In genomic region chr10:94036375-94036758, GRCm38 (mm10) we compare ENCODE assay signal across 8 mouse cellular contexts. TPM values are rescaled to one million over a fixed set of nuclear protein-coding genes. Genes with fewer than 3 reads are reported as not detected.
DNase-seq lines count a peak whose midpoint lies in the region; ATAC-seq and TF ChIP-seq lines count a peak whose summit lies in the region.

No protein-coding gene starts in this region.

- H3K36me3 ChIP-seq in lung, embryonic 15.5 days: no peaks in the 10 kb centered on the region
- no peaks in the 10 kb centered on the region for H3K36me3 ChIP-seq in forebrain, embryonic 14.5 days (ENCODE audit: control insufficient read depth, insufficient read depth, low read length)
- H3K36me3 ChIP-seq in liver, embryonic 15.5 days (replicated peaks): no peaks in the 10 kb centered on the region

- no peak for TF ChIP-seq CTCF in bone marrow macrophage, adult 2 months (IDR thresholded peaks at IDR 0.05; ENCODE audit: low read depth, low read length)

- peak overlapping the region; percentile 27 for H3K27ac ChIP-seq in lung, embryonic 15.5 days
- peak overlapping the region; percentile 67 for H3K27ac ChIP-seq in bone marrow macrophage, adult 2 months (ENCODE audit: insufficient read depth, low read depth, low read length)
- H3K27ac ChIP-seq in forebrain, embryonic 14.5 days (ENCODE audit: low read depth, low read length): peak overlapping the region; percentile 39; the same call in 1 of the 2 replicates
- peak overlapping the region; percentile 84 for H3K27ac ChIP-seq in liver, embryonic 15.5 days (replicated peaks)

- H3K27me3 ChIP-seq in lung, embryonic 15.5 days: no peaks in the 10 kb centered on the region
- H3K27me3 ChIP-seq in forebrain, embryonic 14.5 days (replicated peaks; ENCODE audit: control insufficient read depth, insufficient read depth, low read length): no peaks in the 10 kb centered on the region
- no peaks in the 10 kb centered on the region for H3K27me3 ChIP-seq in liver, embryonic 15.5 days

- peak overlapping the region; percentile 86 for H3K9ac ChIP-seq in lung, embryonic 15.5 days
- peak overlapping the region; percentile 76 for H3K9ac ChIP-seq in forebrain, embryonic 14.5 days (ENCODE audit: low read length)
- H3K9ac ChIP-seq in liver, embryonic 15.5 days: peak overlapping the region; percentile 81

- no peak; the same call in 1 of the 2 replicates for ATAC-seq in lung, embryonic 15.5 days (ENCODE audit: borderline replicate concordance, extremely low read depth, low FRiP score, low TSS enrichment)
- no peak; the same call in 1 of the 2 replicates for ATAC-seq in forebrain, embryonic 14.5 days
- peak; percentile 9 for ATAC-seq in liver, embryonic 15.5 days (ENCODE audit: insufficient read depth)

- H3K4me3 ChIP-seq in lung, embryonic 15.5 days: peak overlapping the region; percentile 79
- peak overlapping the region; percentile 98 for H3K4me3 ChIP-seq in bone marrow macrophage, adult 2 months (ENCODE audit: insufficient read depth, low read length)
- peak overlapping the region; percentile 89 for H3K4me3 ChIP-seq in forebrain, embryonic 14.5 days (ENCODE audit: low read depth, low read length)
- peak overlapping the region; percentile 72 for H3K4me3 ChIP-seq in liver, embryonic 15.5 days (replicated peaks)

- peaks cover 23% of the 10 kb centered on the region for H3K4me1 ChIP-seq in lung, embryonic 15.5 days
- peaks cover 24% of the 10 kb centered on the region for H3K4me1 ChIP-seq in bone marrow macrophage, adult 2 months (ENCODE audit: control insufficient read depth, insufficient read depth, low read length)
- peaks cover 18% of the 10 kb centered on the region for H3K4me1 ChIP-seq in forebrain, embryonic 14.5 days (ENCODE audit: control insufficient read depth, insufficient read depth, low read length)
- H3K4me1 ChIP-seq in liver, embryonic 15.5 days (replicated peaks): peaks cover 35% of the 10 kb centered on the region

- H3K9me3 ChIP-seq in lung, embryonic 15.5 days: no peaks in the 10 kb centered on the region
- no peaks in the 10 kb centered on the region for H3K9me3 ChIP-seq in forebrain, embryonic 14.5 days (replicated peaks; ENCODE audit: control insufficient read depth, low read length)
- no peaks in the 10 kb centered on the region for H3K9me3 ChIP-seq in liver, embryonic 15.5 days (replicated peaks)

- DNase-seq in lung, postnatal 4 days: no peak
- peak; percentile 56 for DNase-seq in forebrain, embryonic 14.5 days (ENCODE audit: low spot score)
- no peak for DNase-seq in adrenal gland, postnatal 10 days
- no peak for DNase-seq in frontal cortex, postnatal 25 days (ENCODE audit: low spot score in 2 of 2)
- DNase-seq in lung, postnatal 10 days: no peak

- peak overlapping the region; percentile 78 for H3K4me2 ChIP-seq in lung, embryonic 15.5 days
- H3K4me2 ChIP-seq in forebrain, embryonic 14.5 days (ENCODE audit: low read length): peak overlapping the region; percentile 85
- H3K4me2 ChIP-seq in liver, embryonic 15.5 days: peak overlapping the region; percentile 69

- WGBS in lung, embryonic 15.5 days: under 1% methylated on average over 32 of the region's 32 CpGs
- WGBS in forebrain, embryonic 14.5 days: under 1% methylated on average over 32 of the region's 32 CpGs
- WGBS in liver, embryonic 15.5 days (ENCODE audit: insufficient replicate concordance): under 1% methylated on average over 32 of the region's 32 CpGs

- no peak for TF ChIP-seq POLR2A in bone marrow macrophage, adult 2 months (IDR thresholded peaks at IDR 0.05; ENCODE audit: borderline replicate concordance, low read depth, low read length)

RNA-seq across cellular contexts. Expression of gene Fgd6, which starts 0.6 kb away (rescaled TPM):
- 3.1 and 3.2 TPM in 2 replicates for polyA plus RNA-seq in lung, embryonic 15.5 days (2015; fragmentation: Nextera tagmentation; extraction: Ambion mirVana)
- 20.6 and 26.3 TPM in 2 replicates for polyA plus RNA-seq in bone marrow macrophage, adult 2 months (2012; ENCODE audit: insufficient read depth, insufficient read length, missing spikeins)
- 1.3 and 1.7 TPM in 2 replicates for polyA plus RNA-seq in forebrain, embryonic 14.5 days (2014; fragmentation: Nextera tagmentation; extraction: Ambion mirVana)
- 2.8 and 3.2 TPM in 2 replicates for polyA plus RNA-seq in liver, embryonic 15.5 days (2015; fragmentation: Nextera tagmentation; extraction: Ambion mirVana)
- total RNA-seq in adrenal gland, postnatal 10 days (2021): 1 to 10 TPM; 6.0 to 8.1 TPM

RNA-seq across cellular contexts. Expression of gene Vezt, which starts 0.8 kb away (rescaled TPM):
- 27.8 TPM in 2 replicates for polyA plus RNA-seq in lung, embryonic 15.5 days (2015; fragmentation: Nextera tagmentation; extraction: Ambion mirVana)
- polyA plus RNA-seq in bone marrow macrophage, adult 2 months (2012; ENCODE audit: insufficient read depth, insufficient read length, missing spikeins): 16.4 and 16.5 TPM in 2 replicates
- 70.2 and 75.5 TPM in 2 replicates for polyA plus RNA-seq in forebrain, embryonic 14.5 days (2014; fragmentation: Nextera tagmentation; extraction: Ambion mirVana)
- polyA plus RNA-seq in liver, embryonic 15.5 days (2015; fragmentation: Nextera tagmentation; extraction: Ambion mirVana): 11.8 and 12.9 TPM in 2 replicates
- total RNA-seq in adrenal gland, postnatal 10 days (2021): 10 to 100 TPM; 24.9 to 27.7 TPM

Comparison
In these comparisons a context has a peak if more than half of its experiments do, and no peak if none do; other contexts are left out.
1. H3K27ac ChIP-seq: peak in every context shown above with its lines; median percentile 84 in liver, embryonic 15.5 days; 67 in bone marrow macrophage, adult 2 months; 39 in forebrain, embryonic 14.5 days; 27 in lung, embryonic 15.5 days.